Mouse (Mus musculus): ENCODE results near the gene Clcn5. TPM values are rescaled to one million over a fixed set of nuclear protein-coding genes. Genes with fewer than 3 reads are reported as not detected.

Clcn5 gene
- polyA plus RNA-seq, 1 experiment = 4.2 TPM

DNA sequence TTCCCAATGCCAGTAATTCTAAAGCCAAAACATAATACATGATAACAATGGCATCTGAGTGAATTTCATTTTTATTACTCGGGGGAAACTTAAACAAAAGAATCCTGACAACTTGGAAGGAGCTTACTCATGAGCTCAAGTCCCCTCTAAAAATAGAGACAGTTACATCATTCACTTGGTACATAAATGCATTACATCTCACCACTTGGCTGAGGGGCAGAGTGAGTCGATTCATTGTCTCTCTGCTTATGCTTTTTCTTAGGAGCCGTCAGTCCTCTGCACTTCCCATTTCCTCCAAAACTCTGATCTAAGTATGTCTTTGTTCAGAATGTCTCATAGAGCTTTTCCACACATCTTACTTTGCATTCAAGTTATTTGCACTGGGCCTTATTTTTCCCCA lies 63.1 kb downstream of the Clcn5 start:
- Histone ChIP-seq H3K27ac (ENCODE audit: insufficient read depth, low read length) (no peak overlapping the region), H3K4me3 (ENCODE audit: insufficient read depth, low read length) (no peak overlapping the region), H3K4me1 (ENCODE audit: control insufficient read depth, insufficient read depth, low read length) (no peaks in the 10 kb centered on the region)
- no peak for TF ChIP-seq POLR2A (IDR thresholded peaks at IDR 0.05; ENCODE audit: extremely low read depth, insufficient read depth, low read length)
- no peak for TF ChIP-seq CTCF (IDR thresholded peaks at IDR 0.05; ENCODE audit: extremely low read depth, insufficient read depth, low read length)

DNA sequence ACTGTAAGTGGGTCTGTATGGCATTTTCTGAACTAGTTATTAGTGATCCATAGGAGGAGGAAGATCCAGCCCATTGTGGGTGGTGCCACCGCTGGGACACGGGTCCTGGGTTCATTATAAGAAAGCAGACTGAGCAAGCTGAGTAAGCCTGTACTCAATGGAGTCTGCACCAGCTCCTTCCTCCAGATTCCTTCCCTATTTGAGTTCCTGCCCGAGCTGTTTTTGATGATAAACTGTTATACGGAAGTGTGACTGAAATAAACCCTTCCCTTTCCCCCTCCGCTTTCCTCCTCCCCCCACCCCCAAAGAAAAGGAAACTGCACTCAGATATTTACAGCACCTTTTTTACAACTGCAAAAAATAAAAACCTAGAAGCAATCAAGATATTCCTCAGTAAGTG lies 115.1 kb downstream of the Clcn5 start:
- Histone ChIP-seq H3K27ac (ENCODE audit: insufficient read depth, low read length) (no peak overlapping the region), H3K4me1 (ENCODE audit: control insufficient read depth, insufficient read depth, low read length) (no peaks in the 10 kb centered on the region), H3K4me3 (ENCODE audit: insufficient read depth, low read length) (no peak overlapping the region)
- TF ChIP-seq POLR2A (IDR thresholded peaks at IDR 0.05; ENCODE audit: extremely low read depth, insufficient read depth, low read length) (no peak), CTCF (IDR thresholded peaks at IDR 0.05; ENCODE audit: extremely low read depth, insufficient read depth, low read length) (no peak)

DNA sequence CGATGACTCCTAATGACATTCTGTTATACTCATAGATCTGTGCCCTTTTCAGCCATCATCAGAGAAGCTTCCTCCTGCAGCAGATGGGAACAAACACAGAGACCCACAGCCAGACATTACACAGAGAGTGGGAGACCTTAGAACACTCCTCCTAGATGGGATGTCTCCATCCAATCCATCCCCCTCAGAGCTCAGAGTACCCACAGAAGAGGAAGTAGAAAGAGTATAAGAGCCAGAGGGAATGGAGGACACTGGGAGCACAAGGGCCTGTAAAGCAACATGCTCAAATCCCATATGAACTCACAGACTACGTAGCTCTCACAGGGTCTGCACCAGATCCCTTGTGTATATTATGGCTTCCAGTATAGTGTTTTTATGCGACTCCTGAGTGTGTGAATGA lies 115.6 kb downstream of the Clcn5 start:
- Histone ChIP-seq H3K27ac (ENCODE audit: insufficient read depth, low read length) (no peak overlapping the region), H3K4me1 (ENCODE audit: control insufficient read depth, insufficient read depth, low read length) (no peaks in the 10 kb centered on the region), H3K4me3 (ENCODE audit: insufficient read depth, low read length) (no peak overlapping the region)
- TF ChIP-seq CTCF (IDR thresholded peaks at IDR 0.05; ENCODE audit: extremely low read depth, insufficient read depth, low read length) (no peak), POLR2A (IDR thresholded peaks at IDR 0.05; ENCODE audit: extremely low read depth, insufficient read depth, low read length) (no peak)

DNA sequence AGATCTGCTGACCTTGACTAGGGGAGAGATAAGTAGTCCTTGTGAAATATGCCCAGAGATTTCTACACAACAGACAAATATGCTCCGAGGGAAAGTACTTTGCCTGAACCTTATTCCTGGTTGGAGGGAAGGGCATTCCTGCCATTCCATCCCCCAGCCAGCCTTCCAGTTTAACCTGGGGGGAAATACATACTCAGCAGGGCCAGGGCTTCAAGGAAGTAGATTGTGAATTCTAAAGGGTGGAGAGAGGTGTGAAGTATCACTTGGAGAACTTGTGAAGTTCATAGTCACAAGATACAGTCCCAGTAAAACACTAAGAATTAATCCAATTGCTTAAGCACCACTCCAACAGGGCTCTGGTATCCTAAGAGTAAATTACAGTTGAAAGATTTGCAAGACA lies 121.3 kb downstream of the Clcn5 start:
- TF ChIP-seq CTCF (IDR thresholded peaks at IDR 0.05; ENCODE audit: extremely low read depth, insufficient read depth, low read length) = no peak
- TF ChIP-seq POLR2A (IDR thresholded peaks at IDR 0.05; ENCODE audit: extremely low read depth, insufficient read depth, low read length) = no peak
- H3K4me3 ChIP-seq (ENCODE audit: insufficient read depth, low read length) = no peak overlapping the region
- H3K4me1 ChIP-seq (ENCODE audit: control insufficient read depth, insufficient read depth, low read length) = no peaks in the 10 kb centered on the region
- H3K27ac ChIP-seq (ENCODE audit: insufficient read depth, low read length) = no peak overlapping the region

DNA sequence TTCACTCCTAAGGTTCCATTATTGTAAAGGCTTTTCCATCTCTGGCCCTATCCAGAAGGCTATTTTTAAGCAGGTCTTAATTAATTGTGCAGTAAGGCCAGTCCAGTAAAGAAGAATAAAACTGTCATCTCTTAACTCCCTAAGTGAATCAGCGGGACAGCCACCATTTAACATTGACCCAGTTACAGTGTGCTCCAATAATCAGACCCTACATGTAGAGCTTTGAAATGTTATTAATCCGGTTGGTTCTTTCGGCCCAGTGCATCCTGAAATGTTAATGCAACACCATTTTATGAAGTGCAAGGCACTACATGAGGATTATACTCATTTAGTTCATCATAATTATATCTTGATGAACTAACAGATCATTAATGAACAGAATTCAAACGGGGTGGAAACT lies 128.3 kb downstream of the Clcn5 start:
- no peak overlapping the region for H3K4me3 ChIP-seq (ENCODE audit: insufficient read depth, low read length)
- H3K4me1 ChIP-seq (ENCODE audit: control insufficient read depth, insufficient read depth, low read length) = no peaks in the 10 kb centered on the region
- H3K27ac ChIP-seq (ENCODE audit: insufficient read depth, low read length) = no peak overlapping the region
- no peak for TF ChIP-seq CTCF (IDR thresholded peaks at IDR 0.05; ENCODE audit: extremely low read depth, insufficient read depth, low read length)
- no peak for TF ChIP-seq POLR2A (IDR thresholded peaks at IDR 0.05; ENCODE audit: extremely low read depth, insufficient read depth, low read length)

DNA sequence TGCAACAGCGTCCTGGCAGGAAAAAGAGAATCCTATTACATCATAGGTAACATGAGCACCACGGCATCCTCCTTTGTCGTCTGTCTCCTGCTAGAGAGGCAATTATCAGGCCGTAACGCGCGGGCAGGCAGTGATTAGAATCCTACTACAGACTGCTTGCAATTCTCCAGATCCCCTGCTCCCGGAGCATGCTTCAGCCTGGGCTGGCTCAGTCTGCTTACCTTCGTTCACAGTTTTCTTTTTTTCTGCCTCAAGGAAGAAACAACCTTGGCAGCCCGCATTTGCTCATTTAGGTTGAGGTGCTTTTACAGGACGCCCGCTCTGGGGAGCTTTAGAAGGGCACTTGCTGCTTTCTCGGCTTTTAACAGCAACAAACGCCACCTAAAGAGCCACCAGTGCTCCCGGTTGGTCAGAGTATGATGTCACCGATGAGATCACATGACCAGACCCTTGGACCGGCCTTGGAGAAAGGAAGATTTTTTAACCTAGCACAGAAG lies 130.8 kb downstream of the Clcn5 start:
- no peaks in the 10 kb centered on the region for H3K4me1 ChIP-seq (ENCODE audit: control insufficient read depth, insufficient read depth, low read length)
- H3K27ac ChIP-seq (ENCODE audit: insufficient read depth, low read length) = no peak overlapping the region
- peak overlapping the region; percentile 70 for H3K4me3 ChIP-seq (ENCODE audit: insufficient read depth, low read length)
- TF ChIP-seq CTCF (IDR thresholded peaks at IDR 0.05; ENCODE audit: extremely low read depth, insufficient read depth, low read length) (no peak), POLR2A (IDR thresholded peaks at IDR 0.05; ENCODE audit: extremely low read depth, insufficient read depth, low read length) (no peak)

DNA sequence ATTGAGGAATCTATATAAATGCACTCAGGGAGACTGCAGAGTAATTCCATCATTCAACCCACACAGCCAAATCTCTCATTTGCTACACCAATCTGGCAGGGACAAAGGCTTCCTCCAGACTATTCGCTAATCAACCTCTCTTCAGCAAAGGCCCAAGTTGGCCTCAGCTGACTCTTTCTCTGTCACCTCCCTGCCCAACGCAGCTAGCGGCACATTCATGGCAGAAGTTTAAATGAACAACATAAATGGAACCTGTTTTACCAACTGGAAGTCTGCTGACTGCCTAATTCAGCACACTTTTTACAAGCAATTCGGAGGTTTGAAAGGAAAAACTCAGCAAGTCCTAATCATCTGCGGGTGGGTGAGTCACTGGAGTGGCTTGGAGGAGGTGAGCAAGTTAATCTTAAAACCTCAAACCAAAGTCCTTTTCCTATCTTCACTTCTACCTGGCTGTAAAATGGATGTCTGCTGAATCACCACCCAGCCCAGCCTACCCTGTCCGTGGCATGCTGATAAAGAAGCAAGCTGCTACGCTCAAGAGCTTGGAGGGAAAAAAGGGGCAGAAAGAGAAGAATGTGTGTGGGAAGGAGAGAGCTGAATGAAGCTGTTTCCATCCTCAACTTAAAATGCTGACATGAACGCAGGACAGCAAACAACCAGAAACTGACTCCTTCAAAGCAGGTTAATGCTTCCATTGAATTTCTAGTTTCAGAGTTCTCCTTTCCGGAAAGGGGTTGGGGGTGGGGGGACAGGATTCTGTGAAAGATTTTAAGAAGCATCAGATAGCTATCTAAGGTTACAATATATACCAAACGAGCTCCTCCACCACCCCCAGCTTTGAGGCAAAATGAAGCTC lies 131.5 kb downstream of the Clcn5 start:
- no peaks in the 10 kb centered on the region for H3K4me1 ChIP-seq (ENCODE audit: control insufficient read depth, insufficient read depth, low read length)
- no peak overlapping the region for H3K27ac ChIP-seq (ENCODE audit: insufficient read depth, low read length)
- no peak for TF ChIP-seq CTCF (IDR thresholded peaks at IDR 0.05; ENCODE audit: extremely low read depth, insufficient read depth, low read length)
- no peak for TF ChIP-seq POLR2A (IDR thresholded peaks at IDR 0.05; ENCODE audit: extremely low read depth, insufficient read depth, low read length)
- H3K4me3 ChIP-seq (ENCODE audit: insufficient read depth, low read length) = peak overlapping the region; percentile 70

DNA sequence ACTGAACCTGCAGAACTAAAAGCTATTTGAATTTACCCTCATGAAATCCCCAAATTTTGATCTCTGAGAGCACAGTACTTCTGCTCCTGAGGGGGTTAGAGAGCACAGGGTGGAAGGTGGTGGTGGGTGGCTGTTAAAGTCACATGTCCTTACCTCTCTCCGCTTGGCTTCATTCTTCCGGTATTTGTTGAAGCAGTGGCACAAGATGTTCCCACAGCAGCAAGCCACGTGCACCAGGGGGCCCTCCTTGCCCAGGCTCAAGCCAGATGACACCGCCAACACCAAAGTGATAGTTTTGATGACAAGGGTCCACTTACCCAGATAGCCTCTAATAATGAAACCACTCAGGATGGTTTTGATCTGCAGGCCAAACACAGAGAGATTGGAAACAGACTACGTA lies 149.0 kb downstream of the Clcn5 start:
- TF ChIP-seq POLR2A (IDR thresholded peaks at IDR 0.05; ENCODE audit: extremely low read depth, insufficient read depth, low read length) (no peak), CTCF (IDR thresholded peaks at IDR 0.05; ENCODE audit: extremely low read depth, insufficient read depth, low read length) (no peak)
- H3K4me3 ChIP-seq (ENCODE audit: insufficient read depth, low read length) = no peak overlapping the region
- no peaks in the 10 kb centered on the region for H3K4me1 ChIP-seq (ENCODE audit: control insufficient read depth, insufficient read depth, low read length)
- no peak overlapping the region for H3K27ac ChIP-seq (ENCODE audit: insufficient read depth, low read length)

DNA sequence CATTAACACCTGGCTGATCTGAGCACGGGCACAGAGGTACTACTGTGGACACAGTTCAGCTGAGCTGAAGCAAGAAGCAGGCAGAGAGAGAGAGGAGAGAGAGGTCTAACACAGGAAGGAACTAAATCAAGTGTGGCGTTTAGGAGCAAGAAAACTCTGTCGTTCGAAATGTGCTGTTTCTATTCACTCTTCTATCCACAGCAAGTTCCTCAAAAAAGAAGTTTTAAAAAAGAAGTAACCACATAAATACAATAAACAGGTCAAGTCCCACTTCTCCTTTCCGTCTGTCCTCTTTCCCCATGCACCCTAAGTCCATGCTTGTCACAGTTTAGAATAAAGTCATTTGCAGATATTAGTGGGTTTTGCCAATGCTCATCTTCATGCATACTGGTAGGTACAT lies 150.4 kb downstream of the Clcn5 start:
- H3K4me1 ChIP-seq (ENCODE audit: control insufficient read depth, insufficient read depth, low read length) = no peaks in the 10 kb centered on the region
- no peak overlapping the region for H3K4me3 ChIP-seq (ENCODE audit: insufficient read depth, low read length)
- H3K27ac ChIP-seq (ENCODE audit: insufficient read depth, low read length) = no peak overlapping the region
- no peak for TF ChIP-seq CTCF (IDR thresholded peaks at IDR 0.05; ENCODE audit: extremely low read depth, insufficient read depth, low read length)

DNA sequence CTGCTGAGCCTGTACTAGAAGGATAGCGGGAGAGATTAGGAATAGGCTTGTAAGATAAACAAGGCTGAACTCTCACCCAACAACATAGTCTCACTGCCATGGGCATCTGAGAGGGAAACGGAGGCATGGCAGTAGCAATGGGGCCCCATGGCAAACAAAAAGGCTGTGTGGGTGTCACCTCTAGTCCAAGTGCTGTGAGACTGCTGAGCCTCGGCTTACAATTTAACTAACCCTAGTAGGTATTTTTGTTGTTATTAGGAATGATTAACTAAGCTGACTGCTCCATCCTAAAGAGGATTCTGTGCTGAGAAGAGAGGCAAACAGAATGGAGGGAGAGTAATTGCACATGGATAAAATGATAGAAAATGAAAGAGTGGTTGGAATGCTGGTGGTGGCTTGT lies 161.2 kb downstream of the Clcn5 start:
- Histone ChIP-seq H3K4me3 (ENCODE audit: insufficient read depth, low read length) (no peak overlapping the region), H3K4me1 (ENCODE audit: control insufficient read depth, insufficient read depth, low read length) (no peaks in the 10 kb centered on the region), H3K27ac (ENCODE audit: insufficient read depth, low read length) (no peak overlapping the region)
- TF ChIP-seq POLR2A (IDR thresholded peaks at IDR 0.05; ENCODE audit: extremely low read depth, insufficient read depth, low read length) (no peak), CTCF (IDR thresholded peaks at IDR 0.05; ENCODE audit: extremely low read depth, insufficient read depth, low read length) (no peak)

Data from cortical plate, adult 2 months (tissue).